Mouse (Mus musculus) embryo, embryonic 10.5 days (tissue): ENCODE data around the gene Pof1b.

ENCODE experiments used
- DNase-seq: peaks from one replicate; pipeline ENCODE4 v3.0.0-alpha.2; 2015; ENCODE audit warnings: low spot score

Pof1b gene

GRCm38 (mm10) chrX:112698508-112698907 lies at the start of gene Pof1b:
Pof1b (minus strand) TSS chrX:112698651.
- DNase-seq, result no peak

DNA sequence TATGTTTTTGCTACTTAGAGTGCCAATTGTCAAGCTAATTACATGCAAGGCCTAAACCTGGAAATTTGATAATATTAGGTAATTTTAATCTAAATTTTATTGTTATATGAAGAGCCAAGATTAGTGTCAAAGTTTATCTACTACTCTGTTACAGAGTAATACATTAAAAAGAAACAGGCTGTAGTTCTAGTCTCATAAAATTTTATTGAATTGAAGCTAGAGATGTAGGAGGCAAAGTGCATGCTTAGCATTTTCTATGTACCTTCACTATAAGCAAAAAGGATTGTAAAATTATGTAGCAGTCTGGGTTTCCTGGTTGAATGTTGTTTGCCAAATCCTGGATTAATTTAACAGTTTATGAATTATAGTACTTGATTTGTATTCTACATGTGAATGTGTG lies 18.1 kb upstream of the Pof1b start:
- DNase-seq, result no peak

DNA sequence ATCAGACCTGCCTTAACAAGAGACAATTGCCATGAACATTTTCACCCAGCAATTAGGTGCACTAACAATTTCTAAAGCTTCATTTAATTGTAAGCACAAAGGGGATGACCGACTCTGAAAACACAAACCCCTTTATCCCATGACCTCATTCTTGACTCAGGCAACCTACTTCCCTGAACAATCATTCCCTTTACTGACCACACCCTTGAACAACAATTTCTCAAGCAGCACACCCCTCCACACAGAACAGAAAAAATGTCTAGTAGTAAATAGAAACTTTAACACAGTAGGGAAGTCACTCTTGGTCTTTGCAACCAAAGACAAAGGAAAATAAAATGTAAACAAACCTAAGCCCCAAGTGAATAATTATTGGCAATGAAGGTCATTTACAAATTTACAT lies 4.1 kb downstream of the Pof1b start:
- DNase-seq, result no peak

GRCm38 (mm10) chrX:112680605-112681004 lies 17.8 kb downstream of the Pof1b start:
- DNase-seq, result no peak

GRCm38 (mm10) chrX:112675525-112675924 lies 22.9 kb downstream of the Pof1b start:
- DNase-seq, result no peak

DNA sequence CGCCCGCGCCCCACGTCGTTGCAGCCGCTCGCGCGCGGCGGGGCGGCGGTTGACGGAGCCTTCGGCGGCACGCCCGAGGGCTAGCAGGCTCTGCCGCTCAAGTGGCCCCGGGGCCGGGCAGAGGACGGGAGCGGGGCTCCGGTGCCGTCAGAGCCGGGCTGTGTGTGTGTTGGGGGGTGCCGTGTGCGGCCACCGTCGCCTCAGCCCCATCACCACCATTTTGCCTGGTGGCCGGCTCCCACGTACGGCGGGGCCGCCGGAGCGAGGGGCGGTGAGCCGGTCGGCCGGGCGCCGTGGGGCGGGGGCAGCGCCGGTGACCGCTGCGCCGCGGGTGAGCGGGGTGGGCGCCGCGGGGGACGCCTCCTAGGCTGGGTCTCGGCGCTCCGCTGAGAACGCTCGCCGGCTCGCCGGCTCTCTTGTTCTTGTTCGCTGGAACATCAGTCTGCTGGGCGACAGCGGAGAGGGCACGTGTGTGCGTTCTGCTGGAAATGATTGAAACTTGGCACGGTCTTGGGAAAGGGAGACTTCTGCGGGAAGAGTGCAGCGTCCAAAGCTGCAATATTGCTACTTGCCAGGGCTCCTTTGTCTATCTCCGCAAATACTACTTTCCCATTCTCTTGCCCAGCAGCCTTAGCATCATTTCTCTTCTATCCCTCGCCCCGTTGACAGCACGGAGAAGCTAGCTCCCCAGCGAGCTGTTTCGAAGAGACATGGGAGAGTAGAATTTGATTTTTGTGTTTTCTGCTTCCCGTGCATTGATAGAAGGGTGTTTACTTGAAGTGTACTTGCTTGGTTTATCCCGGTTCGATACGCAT lies 96.9 kb downstream of the Pof1b start:
- peak; percentile 35 for DNase-seq

GRCm38 (mm10) chrX:112600511-112601305 lies 97.7 kb downstream of the Pof1b start, which contains the start of gene Zfp711:
Zfp711 (plus strand) TSS chrX:112600526.
- DNase-seq, result peak; percentile 85
